Mouse (Mus musculus) layer of hippocampus, postnatal 25 days (tissue): ENCODE measurements around the gene Slc22a8. TPM values are rescaled to one million over a fixed set of nuclear protein-coding genes. Genes with fewer than 3 reads are reported as not detected.

Experiments used
- total RNA-seq, 2 experiments: library from RNA; stranded (reverse); gene quantifications; 2 replicates each; pipeline ENCODE4 v1.2.3; 2021

Slc22a8 gene
- total RNA-seq, 2 experiments from 2014 or later = 9.5 to 12.3 TPM

Other genes with a start within 250 kb of the Slc22a8 start
- not detected for gene Slc22a30, start 186.1 kb upstream of the Slc22a8 start, total RNA-seq
- gene Slc22a6, start 26.8 kb downstream of the Slc22a8 start, total RNA-seq = 1 to 10 TPM; 1.5 to 1.6 TPM
- 100 to 1,000 TPM; 188 to 200 TPM for gene Chrm1, start 72.5 kb downstream of the Slc22a8 start, total RNA-seq
- gene Slc3a2, start 132.1 kb downstream of the Slc22a8 start, total RNA-seq = 100 to 1,000 TPM; 155 to 170 TPM
- 10 to 100 TPM; 43.9 to 53.6 TPM for gene Wdr74, start 144.6 kb downstream of the Slc22a8 start, total RNA-seq
- gene 1700092M07Rik, start 149.5 kb downstream of the Slc22a8 start, total RNA-seq = 1 to 10 TPM in 1 of 2 experiments, not detected in 1; 1.5 TPM
- gene Stx5a, start 150.2 kb downstream of the Slc22a8 start, total RNA-seq = 10 to 100 TPM; 59.9 to 70.7 TPM
- 10 to 100 TPM; 75.4 to 95.3 TPM for gene Nxf1, start 165.8 kb downstream of the Slc22a8 start, total RNA-seq
- 100 to 1,000 TPM in 1 of 2 experiments, 10 to 100 TPM in 1; 92.1 to 101 TPM for gene Tmem223, start 179.7 kb downstream of the Slc22a8 start, total RNA-seq
- gene Tmem179b, start 183.2 kb downstream of the Slc22a8 start, total RNA-seq = 10 to 100 TPM in 1 of 2 experiments, 1 to 10 TPM in 1; 8.5 to 10.1 TPM
- 10 to 100 TPM; 13.8 to 14.1 TPM for gene Taf6l, start 195.2 kb downstream of the Slc22a8 start, total RNA-seq
- gene Polr2g, start 207.3 kb downstream of the Slc22a8 start, total RNA-seq = 100 to 1,000 TPM; 112 to 130 TPM
- gene Zbtb3, start 211.3 kb downstream of the Slc22a8 start, total RNA-seq = 1 to 10 TPM; 6.4 to 6.6 TPM
- gene Ttc9c, start 228.1 kb downstream of the Slc22a8 start, total RNA-seq = 10 to 100 TPM; 35.3 to 36.4 TPM
- 100 to 1,000 TPM; 109 to 120 TPM for gene Hnrnpul2, start 228.8 kb downstream of the Slc22a8 start, total RNA-seq
- gene AC129217.1, start 238.5 kb downstream of the Slc22a8 start, total RNA-seq = 1 to 10 TPM in 1 of 2 experiments, not detected in 1; 4.5 TPM
- gene Bscl2, start 246.2 kb downstream of the Slc22a8 start, total RNA-seq = 100 to 1,000 TPM; 103 to 111 TPM
- gene Gng3, start 247.9 kb downstream of the Slc22a8 start, total RNA-seq = 100 to 1,000 TPM; 188 to 192 TPM